Mouse (Mus musculus) forebrain, embryonic 10.5 days (tissue): ENCODE measurements around the gene Rnf114. TPM values are rescaled to one million over a fixed set of nuclear protein-coding genes. Genes with fewer than 3 reads are reported as not detected.
A peak's percentile ranks its signal among the peaks of the same experiment; 100 is the strongest.

Source experiments
- DNase-seq: peaks from one replicate; pipeline ENCODE4 v3.0.0-alpha.2; 2017; ENCODE audit warnings: low spot score; ENCODE audit errors: extremely low spot score
- H3K27ac ChIP-seq: fragments of 300-500 bp; sonication (generic); 2 replicates; pipeline ENCODE4 v1.5.1; 2016; ENCODE audit warnings: mild to moderate bottlenecking
- H3K27me3 ChIP-seq: fragments of 300-500 bp; sonication (generic); 2 replicates; pipeline ENCODE4 v1.6.1; 2016; ENCODE audit warnings: mild to moderate bottlenecking; ENCODE audit not compliant: poor library complexity, severe bottlenecking
- H3K36me3 ChIP-seq: fragments of 300-500 bp; sonication (generic); replicated peaks from 2 replicates; pipeline ENCODE4 v1.6.1; 2016; ENCODE audit warnings: mild to moderate bottlenecking, moderate library complexity
- H3K4me1 ChIP-seq: fragments of 300-500 bp; sonication (generic); 2 replicates; pipeline ENCODE4 v1.6.1; 2016
- H3K4me3 ChIP-seq: fragments of 300-500 bp; sonication (generic); 2 replicates; pipeline ENCODE4 v1.5.1; 2016; ENCODE audit warnings: mild to moderate bottlenecking, moderate library complexity
- H3K9me3 ChIP-seq: fragments of 300-500 bp; sonication (generic); 2 replicates; pipeline ENCODE4 v1.6.1; 2016; ENCODE audit warnings: mild to moderate bottlenecking, moderate library complexity
- WGBS: fragments of 180-500 bp; shearing (Covaris S2); methylation state at CpG from one replicate; pipeline ENCODE4 v1.1.7; 2016; 5-methylcytosine and 5-hydroxymethylcytosine counted together
- polyA plus RNA-seq: library from polyadenylated mRNA; unstranded; fragments of >200 nt; fragmentation: Nextera tagmentation; extraction: Ambion mirVana; gene quantifications from 2 replicates; pipeline ENCODE4 v1.2.1, GENCODE M21; 2016

The Rnf114 gene
- polyA plus RNA-seq, 1 experiment from 2014 or later = 136 TPM

- no peaks in the 10 kb centered on the region for H3K9me3 ChIP-seq
- peaks cover 38% of the 10 kb centered on the region for H3K4me1 ChIP-seq
- H3K4me3 ChIP-seq = no peak overlapping the region
- H3K27ac ChIP-seq = peak overlapping the region; percentile 17; the same call in 1 of the 2 replicates
- DNase-seq = no peak
- H3K36me3 ChIP-seq = no peaks in the 10 kb centered on the region
- no peaks in the 10 kb centered on the region for H3K27me3 ChIP-seq
- WGBS = 68% methylated on average over 8 of the region's 8 CpGs
Observed at GRCm38 (mm10) chr2:167550341-167550854, 58.0 kb downstream of the Rnf114 start.

- DNase-seq = no peak
- peak overlapping the region; percentile 59; the same call in 1 of the 2 replicates for H3K27ac ChIP-seq
- H3K4me1 ChIP-seq = peaks cover 35% of the 10 kb centered on the region
- H3K36me3 ChIP-seq = no peaks in the 10 kb centered on the region
- H3K27me3 ChIP-seq = no peaks in the 10 kb centered on the region
- WGBS = 77% methylated on average over 8 of the region's 8 CpGs
- no peak overlapping the region for H3K4me3 ChIP-seq
- no peaks in the 10 kb centered on the region for H3K9me3 ChIP-seq
Observed at GRCm38 (mm10) chr2:167551342-167551920, 59.0 kb downstream of the Rnf114 start.

- H3K27me3 ChIP-seq = no peaks in the 10 kb centered on the region
- no peaks in the 10 kb centered on the region for H3K9me3 ChIP-seq
- H3K36me3 ChIP-seq = no peaks in the 10 kb centered on the region
- no peak for DNase-seq
- WGBS = 92% methylated on average over 4 of the region's 4 CpGs
- H3K4me1 ChIP-seq = peaks cover 29% of the 10 kb centered on the region
- H3K27ac ChIP-seq = peak overlapping the region; percentile 48; the same call in 1 of the 2 replicates
- no peak overlapping the region for H3K4me3 ChIP-seq
Observed at GRCm38 (mm10) chr2:167552292-167552691, 59.8 kb downstream of the Rnf114 start.

- H3K4me3 ChIP-seq = no peak overlapping the region
- peak overlapping the region; percentile 48; the same call in 1 of the 2 replicates for H3K27ac ChIP-seq
- H3K9me3 ChIP-seq = no peaks in the 10 kb centered on the region
- 22% methylated on average over 11 of the region's 11 CpGs for WGBS
- no peak for DNase-seq
- H3K4me1 ChIP-seq = peaks cover 29% of the 10 kb centered on the region
- H3K36me3 ChIP-seq = no peaks in the 10 kb centered on the region
- no peaks in the 10 kb centered on the region for H3K27me3 ChIP-seq
Observed at GRCm38 (mm10) chr2:167552927-167553402, 60.5 kb downstream of the Rnf114 start.

- Histone ChIP-seq H3K27ac (no peak overlapping the region), H3K4me3 (no peak overlapping the region), H3K4me1 (peaks cover 47% of the 10 kb centered on the region), H3K27me3 (peaks cover 25% of the 10 kb centered on the region), H3K36me3 (no peaks in the 10 kb centered on the region), H3K9me3 (no peaks in the 10 kb centered on the region)
- DNase-seq = no peak
- 94% methylated on average over 5 of the region's 5 CpGs for WGBS
Observed at GRCm38 (mm10) chr2:167555766-167556165, 63.3 kb downstream of the Rnf114 start.

GRCm38 (mm10) chr2:167559413-167559812 lies 67.0 kb downstream of the Rnf114 start:
- Histone ChIP-seq H3K27ac (peak overlapping the region; percentile 82), H3K27me3 (peaks cover 32% of the 10 kb centered on the region), H3K9me3 (no peaks in the 10 kb centered on the region), H3K36me3 (no peaks in the 10 kb centered on the region), H3K4me3 (peak overlapping the region; percentile 38), H3K4me1 (peaks cover 52% of the 10 kb centered on the region)
- WGBS = 14% methylated on average over 27 of the region's 27 CpGs
- DNase-seq = no peak

- peak overlapping the region; percentile 77 for H3K27ac ChIP-seq
- H3K27me3 ChIP-seq = peaks cover 32% of the 10 kb centered on the region
- no peaks in the 10 kb centered on the region for H3K36me3 ChIP-seq
- H3K9me3 ChIP-seq = no peaks in the 10 kb centered on the region
- DNase-seq = no peak
- no peak overlapping the region for H3K4me3 ChIP-seq
- H3K4me1 ChIP-seq = peaks cover 66% of the 10 kb centered on the region
- WGBS = 49% methylated on average over 8 of the region's 8 CpGs
Observed at GRCm38 (mm10) chr2:167562101-167562500, 69.7 kb downstream of the Rnf114 start.

GRCm38 (mm10) chr2:167563035-167563434 lies 70.6 kb downstream of the Rnf114 start:
- DNase-seq = no peak
- peaks cover 32% of the 10 kb centered on the region for H3K27me3 ChIP-seq
- no peak overlapping the region for H3K4me3 ChIP-seq
- H3K27ac ChIP-seq = peak overlapping the region; percentile 77; the same call in 1 of the 2 replicates
- WGBS = 76% methylated on average over 5 of the region's 5 CpGs
- peaks cover 67% of the 10 kb centered on the region for H3K4me1 ChIP-seq
- H3K9me3 ChIP-seq = no peaks in the 10 kb centered on the region
- no peaks in the 10 kb centered on the region for H3K36me3 ChIP-seq

GRCm38 (mm10) chr2:167563703-167564102 lies 71.3 kb downstream of the Rnf114 start:
- peaks cover 66% of the 10 kb centered on the region for H3K4me1 ChIP-seq
- H3K36me3 ChIP-seq = no peaks in the 10 kb centered on the region
- no peaks in the 10 kb centered on the region for H3K9me3 ChIP-seq
- 61% methylated on average over 12 of the region's 12 CpGs for WGBS
- peak overlapping the region; percentile 77 for H3K27ac ChIP-seq
- DNase-seq = no peak
- H3K27me3 ChIP-seq = peaks cover 28% of the 10 kb centered on the region
- H3K4me3 ChIP-seq = no peak overlapping the region

GRCm38 (mm10) chr2:167564551-167565311 lies 72.3 kb downstream of the Rnf114 start:
- H3K27me3 ChIP-seq = peaks cover 17% of the 10 kb centered on the region
- H3K36me3 ChIP-seq = no peaks in the 10 kb centered on the region
- no peak overlapping the region for H3K4me3 ChIP-seq
- no peak for DNase-seq
- peaks cover 56% of the 10 kb centered on the region for H3K4me1 ChIP-seq
- H3K27ac ChIP-seq = peak overlapping the region; percentile 77
- 81% methylated on average over 13 of the region's 13 CpGs for WGBS
- H3K9me3 ChIP-seq = no peaks in the 10 kb centered on the region

GRCm38 (mm10) chr2:167565312-167565656 lies 72.8 kb downstream of the Rnf114 start:
- no peak for DNase-seq
- Histone ChIP-seq H3K4me1 (peaks cover 55% of the 10 kb centered on the region), H3K9me3 (no peaks in the 10 kb centered on the region), H3K27ac (peak overlapping the region; percentile 80), H3K36me3 (no peaks in the 10 kb centered on the region), H3K4me3 (peak overlapping the region; percentile 24; the same call in 1 of the 2 replicates), H3K27me3 (peaks cover 12% of the 10 kb centered on the region)
- WGBS = 74% methylated on average over 3 of the region's 3 CpGs

GRCm38 (mm10) chr2:167565682-167566081 lies 73.2 kb downstream of the Rnf114 start:
- Histone ChIP-seq H3K27me3 (peaks cover 8% of the 10 kb centered on the region), H3K4me3 (peak overlapping the region; percentile 24), H3K4me1 (peaks cover 52% of the 10 kb centered on the region), H3K9me3 (no peaks in the 10 kb centered on the region), H3K27ac (peak overlapping the region; percentile 80), H3K36me3 (no peaks in the 10 kb centered on the region)
- DNase-seq = peak; percentile 38
- 21% methylated on average over 19 of the region's 19 CpGs for WGBS
